Mouse (Mus musculus): ENCODE measurements around the gene Prss8.

Gene Prss8

GRCm38 (mm10) chr7:127895442-127895841 is 34.5 kb downstream of the Prss8 start, which contains the start of the genes Gm21974 and Vkorc1:
TSS of gene Gm21974 (minus strand) at chr7:127895454.
TSS of gene Vkorc1 (minus strand) at chr7:127895617.
- peak; percentile 87 for DNase-seq (ENCODE audit: low spot score)

DNA sequence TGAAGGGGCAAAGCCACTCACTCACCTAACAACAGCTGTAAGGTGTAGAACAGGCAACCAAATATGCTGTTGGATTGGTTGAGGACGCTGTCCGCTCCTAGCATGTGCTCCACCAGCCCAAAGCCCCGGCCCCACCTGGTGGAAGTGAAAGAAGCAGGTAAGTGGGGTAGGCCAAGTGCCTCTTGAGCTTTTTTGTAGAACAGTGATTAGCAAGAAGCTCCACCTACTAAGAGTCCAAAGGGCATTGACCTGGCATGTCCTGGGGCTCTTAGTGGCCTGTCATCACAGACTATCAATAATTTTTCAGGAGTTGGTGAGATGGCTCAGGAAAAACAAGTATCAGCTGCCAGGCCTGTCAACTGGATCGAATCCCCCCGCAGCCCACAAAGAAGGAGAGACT is 35.4 kb downstream of the Prss8 start:
- no peak for DNase-seq (ENCODE audit: low spot score)

DNA sequence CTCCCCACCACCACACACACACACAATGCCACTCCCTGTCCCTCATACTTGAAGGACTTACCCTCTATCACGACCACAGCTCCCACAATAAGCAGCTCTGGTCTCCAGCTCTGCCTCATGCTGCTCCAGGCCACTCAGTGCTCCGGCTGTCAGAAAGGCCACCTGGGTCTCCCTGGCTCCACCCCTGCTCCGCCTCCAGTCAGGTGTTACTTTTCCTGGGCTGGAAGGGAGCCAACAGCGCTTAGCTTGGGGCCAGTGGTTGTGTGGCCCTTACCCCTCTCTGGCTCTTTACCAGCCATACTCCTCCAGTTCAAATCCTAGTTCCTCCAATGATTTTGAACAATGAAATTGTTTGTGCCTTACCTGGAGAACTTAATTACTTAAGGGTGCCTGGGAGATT is 39.1 kb downstream of the Prss8 start, which contains the start of gene Prss53:
Gene Prss53 (minus strand): TSS at position 173 of the 400 bp plus-strand sequence.
- no peak for DNase-seq (ENCODE audit: low spot score)

DNA sequence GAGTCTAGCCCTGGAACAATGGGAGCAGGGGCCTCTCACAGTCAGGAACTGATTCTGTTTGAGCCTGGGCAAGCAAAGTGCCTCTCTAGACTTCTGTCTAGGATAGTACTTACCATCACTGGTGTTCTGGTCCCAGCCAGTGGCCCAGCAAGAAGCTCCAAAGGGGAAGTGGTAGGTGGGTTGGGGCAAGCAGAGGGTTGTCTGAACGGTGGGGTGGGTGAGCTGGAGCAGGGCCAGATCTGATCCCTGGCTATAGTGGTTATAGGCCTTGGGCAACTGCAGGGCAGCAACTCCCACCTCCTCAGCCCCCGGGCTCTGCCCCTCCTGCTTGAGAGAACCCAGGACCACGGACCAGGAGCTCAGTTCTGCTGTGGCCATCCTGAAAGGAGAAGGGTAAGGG is 41.1 kb downstream of the Prss8 start:
- no peak for DNase-seq (ENCODE audit: low spot score)

- DNase-seq (ENCODE audit: low spot score), result no peak
Measured at GRCm38 (mm10) chr7:127887781-127888180, 42.1 kb downstream of the Prss8 start.

GRCm38 (mm10) chr7:127887191-127887590 is 42.7 kb downstream of the Prss8 start:
- no peak for DNase-seq (ENCODE audit: low spot score)

- no peak for DNase-seq (ENCODE audit: low spot score)
Measured at GRCm38 (mm10) chr7:127886551-127886950, 43.4 kb downstream of the Prss8 start.

DNA sequence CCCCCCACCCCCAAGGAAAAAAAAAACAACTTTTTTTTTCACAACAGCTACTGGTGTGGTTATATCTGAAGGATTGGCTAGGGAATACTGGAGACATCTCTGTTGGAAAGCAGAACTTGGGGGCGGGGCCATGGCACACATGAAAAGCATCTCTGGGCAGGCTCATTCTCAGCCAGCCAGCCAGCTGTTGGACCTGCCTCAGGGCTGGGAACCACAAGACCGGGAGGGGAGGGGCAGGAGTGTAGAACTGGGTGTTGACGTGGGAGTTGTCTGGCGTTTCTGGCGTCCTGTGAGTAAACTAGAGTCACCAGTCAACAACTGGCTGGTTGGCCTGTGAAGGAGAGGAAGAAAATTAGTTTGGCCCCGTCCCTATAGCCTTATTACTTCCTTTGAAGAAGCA is 44.0 kb downstream of the Prss8 start:
- DNase-seq (ENCODE audit: low spot score), result no peak

DNA sequence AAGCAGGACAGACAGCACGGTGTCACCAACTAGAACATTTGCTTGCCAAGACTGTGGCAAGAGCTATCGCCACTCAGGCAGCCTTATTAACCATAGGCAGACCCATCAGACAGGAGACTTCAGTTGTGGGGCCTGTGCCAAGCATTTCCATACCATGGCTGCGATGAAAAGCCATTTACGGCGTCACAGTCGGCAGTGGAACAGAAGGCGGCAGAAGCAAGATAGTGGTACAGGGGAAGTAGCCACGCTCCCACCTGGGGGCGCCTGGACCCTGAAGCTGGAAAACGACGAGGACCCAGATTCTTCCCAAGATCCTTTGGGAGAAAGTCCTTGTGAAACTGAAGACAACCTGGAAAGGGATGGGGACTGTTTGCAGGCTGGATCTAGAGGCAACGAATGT is 49.5 kb downstream of the Prss8 start:
- no peak for DNase-seq (ENCODE audit: low spot score)

GRCm38 (mm10) chr7:127879301-127879700 is 50.6 kb downstream of the Prss8 start:
- no peak for DNase-seq (ENCODE audit: low spot score)

- DNase-seq (ENCODE audit: low spot score), result peak; percentile 89
Measured at GRCm38 (mm10) chr7:127876467-127877348, 53.2 kb downstream of the Prss8 start, which contains the start of gene Zfp668. TSS of gene Zfp668 (minus strand) at chr7:127876828.

- peak; percentile 68 for DNase-seq (ENCODE audit: low spot score)
Measured at GRCm38 (mm10) chr7:127876041-127876466, 53.9 kb downstream of the Prss8 start, which contains the start of gene Zfp646. TSS of gene Zfp646 (plus strand) at chr7:127876221.
